Mouse (Mus musculus) gonadal fat pad, adult 2 months (tissue): ENCODE data around the gene Klhl6. TPM values are rescaled to one million over a fixed set of nuclear protein-coding genes. Genes with fewer than 3 reads are reported as not detected.
"Not testable (repeated sequence)": the region's sequence is repeated elsewhere in the genome, so short reads cannot be mapped to it uniquely, and the experiment has no call there.

Experiments used
- DNase-seq: peaks from one replicate; pipeline ENCODE4 v3.0.0-alpha.2; 2012; ENCODE audit warnings: low read depth
- polyA plus RNA-seq: library from polyadenylated mRNA; depleted of rRNA; stranded (reverse); fragments of >200 nt; gene quantifications from 2 replicates; pipeline ENCODE4 v1.2.3, GENCODE M21; 2012; rRNA removed

Gene Klhl6
- polyA plus RNA-seq, result 2.2 and 3.1 TPM in 2 replicates

DNA sequence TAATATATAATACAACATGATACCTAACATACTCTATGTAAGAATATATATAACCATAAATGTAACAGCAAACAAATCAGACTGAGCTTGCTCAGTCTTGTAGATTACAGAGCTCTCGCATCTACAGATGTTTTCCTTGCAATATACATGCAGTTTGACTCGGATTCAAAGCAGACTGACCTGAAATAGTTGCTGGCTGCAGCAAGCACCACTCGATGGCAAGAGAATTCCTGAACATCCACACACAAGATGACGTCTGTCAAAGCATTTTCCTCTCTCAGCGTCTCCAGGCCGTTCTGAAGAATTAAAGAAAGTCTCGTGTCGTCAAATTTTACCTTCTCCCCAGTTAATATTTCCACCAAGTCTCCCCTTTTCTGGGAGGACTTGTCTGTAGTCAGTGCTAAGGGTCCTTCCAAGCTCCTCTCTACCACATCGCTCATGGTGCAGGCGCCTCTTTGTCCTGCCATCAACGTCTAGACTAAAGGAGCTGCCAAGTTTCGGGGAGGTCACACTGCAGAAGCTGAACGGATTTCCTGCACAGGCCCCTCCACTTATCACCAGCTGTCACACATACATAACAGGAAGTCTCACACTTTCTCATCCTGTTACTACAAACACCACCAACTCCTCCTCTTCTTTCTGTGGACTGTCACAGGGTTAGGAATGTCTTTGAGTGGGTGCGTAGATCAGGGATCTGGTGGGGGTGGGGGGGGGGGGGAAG, at the start of gene Klhl6:
Gene Klhl6 (minus strand): TSS at position 501 of the 721 bp plus-strand sequence.
- no peak for DNase-seq

DNA sequence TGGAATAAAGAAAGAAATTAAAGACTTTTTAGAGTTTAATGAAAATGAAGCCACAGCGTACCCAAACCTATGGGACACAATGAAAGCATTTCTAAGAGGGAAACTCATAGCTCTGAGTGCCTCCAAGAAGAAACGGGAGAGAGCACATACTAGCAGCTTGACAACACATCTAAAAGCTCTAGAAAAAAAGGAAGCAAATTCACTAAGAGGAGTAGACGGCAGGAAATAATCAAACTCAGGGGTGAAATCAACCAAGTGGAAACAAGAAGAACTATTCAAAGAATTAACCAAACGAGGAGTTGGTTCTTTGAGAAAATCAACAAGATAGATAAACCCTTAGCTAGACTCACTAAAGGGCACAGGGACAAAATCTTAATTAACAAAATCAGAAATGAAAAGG, 44.4 kb upstream of the Klhl6 start:
- DNase-seq, result not testable (repeated sequence)

DNA sequence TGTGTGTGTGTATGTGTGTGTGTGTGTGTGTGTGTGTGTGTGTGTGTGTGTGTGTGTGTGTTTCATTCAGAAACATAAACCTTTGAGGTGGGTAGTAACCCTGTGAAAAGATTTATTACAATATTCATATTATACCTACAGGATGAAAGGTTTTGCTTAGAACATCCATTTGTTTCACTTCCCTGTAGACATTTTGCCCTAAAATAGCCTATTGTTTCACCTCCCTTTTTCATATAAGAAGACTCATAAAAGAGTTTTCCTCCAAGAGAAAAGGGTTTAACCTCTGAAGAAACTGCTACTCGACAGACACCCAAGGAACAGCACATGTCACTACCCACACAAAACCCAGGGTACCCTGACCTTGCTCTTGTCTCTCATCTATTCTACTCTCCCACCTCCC, 40.0 kb upstream of the Klhl6 start:
- DNase-seq, result no peak

DNA sequence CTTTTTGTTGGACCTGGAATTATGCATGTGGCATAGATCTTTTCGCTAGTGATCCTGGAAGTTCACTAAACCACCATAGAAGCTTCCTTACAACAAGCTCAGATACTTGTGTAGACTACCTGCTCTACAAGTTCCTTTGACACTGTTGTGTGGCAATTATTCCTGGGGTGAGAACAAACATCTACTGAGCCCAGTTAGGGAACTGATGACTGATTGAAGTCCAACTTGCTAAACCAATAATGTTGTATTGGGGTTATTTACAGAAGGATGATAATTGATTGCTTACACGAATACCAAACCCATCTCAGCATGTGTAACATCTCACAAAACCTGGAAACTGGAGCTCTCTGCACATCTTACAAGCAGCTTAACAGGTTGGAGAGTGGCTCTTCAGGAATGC, 39.0 kb upstream of the Klhl6 start:
- no peak for DNase-seq

DNA sequence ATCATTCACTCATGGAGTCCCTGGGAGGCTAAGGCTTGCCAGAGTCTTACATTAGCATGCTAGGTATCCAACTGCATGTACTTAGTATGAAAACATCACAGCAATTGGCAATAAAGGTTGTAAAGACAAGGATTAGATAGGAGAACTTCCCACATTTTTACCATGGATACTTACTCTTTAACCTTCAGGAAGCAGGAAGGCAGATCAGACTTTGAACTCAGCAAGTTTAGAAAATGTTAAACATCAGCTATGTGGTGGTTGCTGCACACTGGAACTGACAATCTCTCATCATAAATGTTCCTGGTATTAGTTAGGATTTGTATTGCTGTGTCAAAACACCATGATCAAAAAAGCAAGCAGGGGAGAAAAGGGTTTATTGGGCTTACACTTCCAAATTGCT, 29.8 kb upstream of the Klhl6 start:
- DNase-seq, result no peak

DNA sequence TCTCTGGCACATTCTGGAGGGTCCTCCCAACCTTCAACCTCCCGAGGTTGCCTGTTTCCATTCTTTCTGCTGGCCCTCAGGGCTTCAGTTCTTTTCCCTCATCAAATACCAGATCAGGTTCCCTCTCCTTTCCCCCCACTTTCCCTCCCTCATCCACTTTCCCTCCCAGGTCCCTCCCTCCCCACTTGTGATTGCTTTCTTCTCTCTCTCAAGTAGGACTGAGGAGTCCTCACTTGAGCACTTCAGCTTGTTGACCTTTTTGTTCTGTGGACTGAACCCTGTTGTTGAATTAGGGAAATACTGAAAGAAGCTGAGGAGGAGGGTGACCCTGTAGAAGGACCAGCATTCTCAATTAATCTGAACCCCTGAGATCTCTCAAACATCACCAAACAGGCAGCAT, 23.2 kb upstream of the Klhl6 start:
- DNase-seq, result no peak

DNA sequence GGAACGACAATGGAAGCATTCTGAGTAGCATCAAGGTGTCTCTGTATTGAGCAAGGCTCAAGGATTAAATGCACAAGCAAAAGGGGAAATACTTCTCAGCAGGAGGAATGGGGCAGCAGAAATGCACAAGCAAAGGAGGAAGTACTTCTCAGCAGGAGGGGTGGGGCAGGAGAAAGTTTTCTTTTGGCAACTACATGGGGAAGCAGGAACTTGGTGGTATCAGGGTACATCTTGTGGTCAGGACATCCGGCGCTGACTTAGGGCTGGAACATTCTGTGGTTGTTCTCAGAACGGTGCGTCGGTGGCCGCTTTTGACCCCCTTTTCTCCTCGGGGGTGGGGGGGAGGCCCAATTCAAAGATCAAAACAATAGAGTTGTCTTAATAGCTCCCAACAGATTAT, 17.4 kb upstream of the Klhl6 start:
- DNase-seq, result not testable (repeated sequence)

DNA sequence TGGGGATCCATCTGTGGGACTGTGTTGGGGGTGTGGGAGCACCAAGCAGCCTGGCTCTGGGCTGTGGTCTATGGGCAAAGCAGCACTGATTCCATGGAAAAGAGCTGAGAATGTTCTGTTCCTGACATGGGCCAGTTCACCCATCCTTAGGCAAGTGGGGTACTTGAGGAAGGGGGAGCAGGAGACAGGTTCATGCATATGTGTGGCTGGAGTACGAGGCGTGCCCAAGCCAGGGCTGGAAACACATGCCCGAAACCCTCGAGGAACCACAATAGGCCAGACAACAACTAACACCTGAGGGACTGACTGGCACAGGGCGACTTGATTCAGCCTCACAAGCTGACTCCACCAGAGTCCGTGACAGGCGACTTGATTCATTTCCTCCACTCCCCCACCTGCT, 14.8 kb upstream of the Klhl6 start:
- DNase-seq, result no peak

DNA sequence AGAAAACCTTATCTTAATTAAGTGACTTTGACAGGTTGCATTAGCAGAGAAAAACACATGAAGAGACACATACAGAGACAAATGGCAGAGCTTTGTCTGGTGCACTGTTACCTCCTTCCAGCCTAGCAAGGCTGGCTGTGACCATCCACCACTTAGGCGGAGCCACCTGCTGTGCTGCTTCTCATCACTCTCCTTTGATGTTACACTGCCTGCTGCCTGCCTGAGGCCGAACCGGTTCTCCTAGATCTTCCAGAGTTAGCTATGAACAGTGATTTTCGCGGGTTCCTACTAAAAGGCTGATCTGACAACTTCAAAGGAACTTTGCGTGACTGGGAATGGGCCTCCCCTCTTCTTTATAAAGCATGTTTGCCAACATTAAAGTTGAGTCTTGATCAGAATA, 14.1 kb upstream of the Klhl6 start:
- not testable (repeated sequence) for DNase-seq

DNA sequence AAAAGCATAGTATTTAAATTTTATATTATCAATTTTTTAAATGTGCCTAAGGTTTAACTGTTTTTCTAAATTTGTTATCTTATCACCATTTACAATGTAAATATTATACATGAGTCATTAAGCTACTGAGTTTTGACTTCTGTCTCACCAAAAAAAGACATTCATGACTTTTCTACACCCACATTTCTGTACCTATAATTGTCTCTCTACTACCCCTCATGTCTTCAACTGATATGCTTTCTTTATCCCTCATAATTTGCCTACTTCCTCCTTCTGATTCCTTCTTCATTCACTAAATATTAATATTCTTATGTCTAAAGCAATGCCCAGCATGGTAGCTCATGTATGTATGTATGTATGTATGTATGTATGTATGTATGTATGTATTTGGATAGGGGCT, 13.0 kb upstream of the Klhl6 start:
- no peak for DNase-seq

DNA sequence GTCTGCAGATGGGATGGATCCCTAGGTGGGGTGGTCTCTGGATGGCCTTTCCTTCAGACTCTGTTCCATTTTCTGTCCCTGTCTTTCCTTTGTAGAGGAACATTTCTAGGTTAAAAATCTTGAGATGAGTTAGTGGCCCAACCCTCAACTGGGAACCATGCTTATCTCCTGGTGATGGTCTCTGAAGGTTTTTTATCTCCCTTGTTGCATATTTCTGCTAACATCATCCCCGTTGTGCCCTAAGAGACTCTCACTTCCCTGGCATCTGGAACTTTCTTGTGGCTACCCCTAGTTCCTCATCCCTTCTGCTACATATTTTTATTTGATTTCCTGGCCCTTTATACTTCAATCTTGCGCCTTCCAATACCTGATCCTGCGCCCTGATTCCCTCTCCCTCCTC, 10.4 kb upstream of the Klhl6 start:
- DNase-seq, result no peak

DNA sequence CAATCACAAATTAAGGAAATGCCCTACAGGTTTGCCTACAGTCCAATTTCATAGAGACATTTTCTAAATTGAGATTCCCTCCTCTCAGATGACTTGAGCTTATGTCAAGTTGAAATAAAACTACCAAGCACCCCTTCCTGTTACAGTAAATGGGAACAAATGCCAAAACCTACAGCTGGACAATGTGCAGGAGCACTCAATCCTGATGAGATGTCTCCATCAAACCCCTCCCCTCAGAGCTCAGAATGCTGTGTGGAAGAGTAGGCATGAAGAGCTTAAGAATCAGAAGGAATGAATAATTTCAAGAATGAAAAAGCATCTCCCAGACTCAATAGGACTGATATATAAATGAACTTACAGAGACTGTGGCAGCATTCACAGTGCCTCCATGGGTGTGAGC, 7.7 kb upstream of the Klhl6 start:
- no peak for DNase-seq

DNA sequence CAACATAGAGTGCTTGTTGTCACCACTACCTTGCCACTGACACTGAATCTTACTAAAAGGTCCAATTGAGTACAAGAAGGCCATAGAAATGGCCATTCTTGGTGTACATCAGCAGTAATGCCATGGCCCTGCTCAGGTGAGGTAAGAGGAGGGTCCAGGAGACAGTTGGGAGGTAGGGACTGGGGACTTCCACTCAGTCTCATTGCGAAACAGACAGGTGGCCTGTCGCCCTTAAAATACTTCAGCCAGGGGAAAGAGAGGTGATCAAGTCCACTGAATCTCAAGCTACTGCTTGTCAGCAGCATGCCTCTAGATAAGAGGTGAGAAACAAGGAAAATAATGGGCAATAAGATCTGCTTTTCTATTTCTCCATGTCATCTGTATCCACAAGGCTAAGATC, 4.8 kb upstream of the Klhl6 start:
- no peak for DNase-seq

DNA sequence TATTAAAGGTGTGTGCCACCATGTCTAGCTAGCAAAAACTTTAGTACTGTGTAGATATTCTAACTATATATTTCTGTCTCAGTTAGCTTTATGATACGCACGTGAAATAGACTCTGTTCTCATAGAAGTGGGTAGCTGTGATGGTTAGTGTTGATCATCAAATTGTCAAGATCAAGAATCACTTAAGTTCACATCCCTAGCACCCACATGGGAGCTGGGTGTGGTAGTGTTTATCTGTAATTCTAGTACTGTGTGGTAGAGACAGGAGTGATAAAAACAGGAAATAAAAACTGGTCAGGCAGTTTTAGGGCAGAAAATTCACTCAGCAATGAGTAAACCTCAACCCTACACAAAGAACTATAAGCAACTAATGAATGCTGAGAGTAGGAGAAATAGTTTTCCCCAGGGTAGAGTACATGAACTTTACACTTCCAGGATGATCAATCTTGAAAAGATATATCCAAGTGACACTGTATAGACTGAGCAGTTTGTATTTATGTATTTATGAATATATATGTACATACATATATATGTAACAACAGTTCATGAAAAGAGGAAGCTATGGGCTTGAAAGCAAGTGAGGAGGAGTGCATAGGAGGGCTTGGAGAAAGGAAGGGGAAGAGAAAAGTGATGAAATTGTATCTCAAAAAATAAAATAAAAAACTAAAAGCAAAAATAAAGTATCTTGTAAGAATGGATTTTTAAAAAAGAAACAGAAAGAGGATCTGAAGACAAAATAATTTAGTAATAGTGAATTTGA, 2.2 kb upstream of the Klhl6 start:
- DNase-seq, result no peak

DNA sequence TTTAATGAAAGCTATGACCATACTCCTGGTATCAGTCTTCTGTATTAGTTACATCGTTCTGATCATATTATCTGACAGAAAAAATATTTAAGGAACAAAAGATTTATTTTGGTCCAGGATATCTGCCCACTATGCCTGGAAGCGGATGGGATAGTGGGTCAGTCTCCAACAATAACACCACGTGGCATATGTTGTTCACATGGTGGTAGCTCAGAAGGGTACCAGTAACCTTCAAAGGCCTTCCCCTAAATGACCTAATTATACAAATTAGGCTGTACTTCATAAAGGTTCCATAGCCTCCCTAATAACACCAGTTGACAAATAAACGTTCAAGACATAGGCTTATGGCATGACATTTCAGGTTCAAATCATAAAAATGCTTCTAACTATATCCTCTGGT, 722 bp upstream of the Klhl6 start:
- no peak for DNase-seq

DNA sequence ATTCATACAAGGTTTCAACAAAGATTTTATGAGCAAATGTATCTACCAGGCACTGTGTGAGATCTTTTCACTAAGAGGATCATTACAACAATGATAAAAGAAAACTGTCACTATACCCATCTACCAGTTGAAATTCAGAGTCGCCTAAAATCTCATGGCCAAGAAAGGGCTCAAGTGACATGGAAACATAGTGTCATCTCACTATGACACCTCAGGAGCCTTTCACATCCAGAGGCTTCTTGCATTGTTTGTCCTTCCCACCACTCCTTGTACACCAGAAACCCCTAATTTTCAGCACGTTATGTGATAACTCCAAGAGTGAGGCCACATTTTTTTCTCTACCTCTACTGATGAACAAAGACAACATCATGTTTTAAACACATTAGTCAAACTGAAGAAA, 1.2 kb downstream of the Klhl6 start:
- no peak for DNase-seq

DNA sequence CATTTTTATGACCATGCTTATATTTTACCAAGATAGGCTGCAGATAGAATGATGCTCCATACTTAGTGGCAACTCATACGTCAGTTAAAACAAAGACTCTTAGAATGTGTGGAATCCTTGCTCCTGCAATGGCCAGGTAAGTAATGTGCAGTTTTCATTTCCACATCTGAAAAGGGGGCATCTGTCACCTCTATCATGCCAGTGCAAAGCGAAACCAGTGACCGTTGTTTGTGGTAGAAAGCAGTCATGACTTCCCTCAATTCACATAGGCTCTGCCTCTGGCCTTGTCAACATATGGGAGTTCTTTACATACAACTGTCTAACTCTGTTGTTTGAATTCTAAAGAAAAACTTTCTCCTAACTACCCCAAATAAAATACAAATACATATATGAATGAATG, 1.8 kb downstream of the Klhl6 start:
- DNase-seq, result no peak

DNA sequence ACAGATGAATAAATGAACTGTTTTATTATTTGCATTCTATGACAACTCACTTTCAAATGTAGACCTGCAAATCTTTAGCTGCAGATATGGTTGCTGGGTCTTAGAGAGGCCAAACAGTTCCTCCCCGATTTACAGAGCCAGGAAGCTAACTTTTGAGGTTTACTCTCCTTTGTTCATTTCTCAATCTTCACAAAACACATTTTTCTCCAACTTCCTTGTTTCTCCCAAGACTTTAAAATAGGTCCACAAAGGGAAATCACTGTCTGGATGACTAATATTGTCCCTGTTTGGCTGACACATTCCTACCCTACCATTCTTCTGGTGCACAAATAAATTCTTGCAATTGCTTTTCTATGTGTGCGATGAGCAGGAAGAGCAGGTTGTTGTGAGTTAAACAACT, 3.1 kb downstream of the Klhl6 start:
- DNase-seq, result no peak

DNA sequence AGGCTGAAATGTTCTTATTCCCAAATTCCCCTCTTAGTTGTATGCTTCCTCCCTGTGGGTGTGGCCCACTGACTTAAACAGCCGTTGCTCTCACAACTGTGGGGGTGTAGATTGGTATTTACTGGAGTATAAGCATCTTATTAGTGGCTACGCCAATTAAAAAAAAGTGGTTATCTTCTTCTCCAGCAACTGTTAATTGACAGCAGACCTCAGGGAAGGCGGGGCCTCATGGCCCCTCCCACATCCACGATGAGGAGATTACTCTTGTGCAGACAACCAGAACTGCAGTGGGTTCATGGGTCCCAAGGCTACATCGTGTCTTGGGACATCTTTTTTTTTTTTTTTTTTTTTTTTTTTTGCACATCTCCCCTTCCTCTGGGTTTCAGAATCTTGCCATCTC, 5.6 kb downstream of the Klhl6 start:
- DNase-seq, result no peak

DNA sequence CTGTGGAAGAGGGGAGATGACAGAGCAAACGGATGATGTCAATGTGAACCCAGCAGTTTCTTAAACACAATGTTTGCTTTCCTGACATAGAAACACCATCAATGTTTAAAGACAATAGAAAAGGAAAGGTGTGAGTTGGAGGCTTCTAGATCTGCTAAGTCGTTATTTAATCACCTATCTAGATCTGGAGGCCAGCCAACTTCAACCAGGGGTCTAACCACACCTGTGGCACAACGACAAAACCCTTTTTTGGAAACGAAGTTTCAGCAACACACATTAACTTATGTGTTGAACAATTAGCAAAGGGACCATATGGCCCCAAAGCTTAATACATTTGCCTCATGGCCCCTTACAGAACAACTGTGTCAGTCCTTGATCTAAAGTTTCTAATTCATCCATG, 6.0 kb downstream of the Klhl6 start:
- no peak for DNase-seq

DNA sequence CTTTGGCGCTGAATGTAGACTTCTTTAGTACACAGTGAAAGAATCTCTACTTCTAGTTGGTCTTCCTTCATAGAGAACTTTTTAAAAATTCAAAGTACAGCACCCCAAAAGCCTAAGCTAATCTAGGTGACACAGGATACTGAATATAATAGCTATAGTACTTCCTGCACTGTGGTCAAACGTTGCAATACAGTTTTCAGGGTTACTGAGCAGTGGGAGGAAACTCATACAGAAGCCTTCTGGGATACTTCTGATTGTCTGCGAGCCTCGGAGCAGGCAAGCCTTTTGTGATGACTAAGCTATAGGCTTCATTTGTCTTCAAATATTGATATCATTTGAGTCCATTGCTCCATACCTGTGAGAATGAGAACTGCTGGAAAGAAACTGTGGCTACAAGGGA, 7.4 kb downstream of the Klhl6 start:
- no peak for DNase-seq

DNA sequence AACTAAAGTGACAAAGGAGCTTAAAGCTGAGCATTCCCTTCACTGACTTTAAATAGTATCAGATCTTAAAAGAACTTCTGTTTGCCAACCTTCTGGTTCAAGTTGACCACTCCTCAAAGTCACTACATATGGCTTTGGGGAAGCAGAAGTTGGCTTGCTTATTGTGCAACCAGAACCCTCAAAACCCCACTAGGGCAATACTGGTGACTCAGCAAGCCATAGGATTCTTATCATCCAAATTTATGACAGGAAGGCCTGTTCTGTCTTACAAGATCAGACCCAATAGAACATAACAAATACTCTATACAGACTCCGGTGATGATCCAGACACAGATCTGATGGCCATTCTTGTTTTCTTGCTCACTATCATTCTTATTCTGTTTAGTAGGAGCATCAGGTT, 9.4 kb downstream of the Klhl6 start:
- no peak for DNase-seq

DNA sequence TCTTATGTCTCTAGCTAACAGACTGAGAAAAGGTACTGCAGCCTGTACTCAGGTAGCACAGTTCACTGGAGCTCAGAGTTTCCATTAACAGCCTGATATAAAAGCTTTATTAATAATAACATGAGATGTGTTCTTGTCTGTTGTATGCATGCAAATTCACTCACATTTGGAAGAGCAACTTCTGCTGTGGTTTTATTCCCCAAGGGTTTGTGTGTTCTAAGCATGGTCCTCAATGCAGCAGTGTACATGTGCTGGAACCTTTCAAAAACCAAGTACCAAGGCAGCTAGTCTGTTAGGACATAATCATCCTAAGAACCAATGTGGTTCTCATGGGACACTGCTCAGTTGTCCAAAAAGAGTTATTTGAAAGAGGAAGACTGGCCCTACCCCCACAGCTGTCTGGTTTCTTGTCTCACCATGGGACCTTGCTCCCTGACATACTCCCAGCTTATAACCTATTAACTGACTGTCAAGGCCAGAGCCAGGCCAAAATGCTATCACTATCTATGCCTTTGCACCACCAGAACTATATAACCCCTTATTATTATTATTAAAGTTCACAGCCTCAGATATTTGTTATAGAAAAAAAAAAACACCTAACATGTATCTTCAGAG, 10.0 kb downstream of the Klhl6 start:
- no peak for DNase-seq
